Mouse (Mus musculus) CH12.LX (cell line): ENCODE measurements around the gene Iqcn. TPM values are rescaled to one million over a fixed set of nuclear protein-coding genes. Genes with fewer than 3 reads are reported as not detected.

Source experiments
- DNase-seq: peaks from one replicate; pipeline ENCODE4 v3.0.0-alpha.2; 2013; ENCODE audit errors: extremely low read depth
- H3K27ac ChIP-seq: 2 replicates; pipeline ENCODE4 v1.5.1; 2012; ENCODE audit warnings: low read depth, mild to moderate bottlenecking, control low read depth, moderate library complexity; ENCODE audit not compliant: insufficient read depth
- H3K27me3 ChIP-seq: replicated peaks from 2 replicates; pipeline ENCODE3; 2012; ENCODE audit warnings: inconsistent platforms
- H3K36me3 ChIP-seq, 2 experiments: replicated peaks in 1 of 2; 2 replicates each; pipeline versions ENCODE3 to v1.6.1; 2012; ENCODE audit warnings: inconsistent platforms in 1 of 2, low read length in 1 of 2, mild to moderate bottlenecking in 1 of 2, mixed read lengths in 1 of 2, moderate library complexity in 1 of 2; ENCODE audit not compliant: control insufficient read depth in 1 of 2, insufficient read depth in 1 of 2
- H3K4me1 ChIP-seq, 2 experiments: 2 replicates each; pipeline ENCODE4 v1.6.1; 2012; ENCODE audit warnings: inconsistent platforms in 1 of 2, moderate library complexity in 1 of 2; ENCODE audit not compliant: insufficient read depth in 2 of 2, control insufficient read depth in 1 of 2
- H3K4me2 ChIP-seq: 2 replicates; pipeline ENCODE4 v1.6.1; 2012; ENCODE audit warnings: low read depth, mild to moderate bottlenecking, control low read depth; ENCODE audit not compliant: poor library complexity, insufficient read depth, severe bottlenecking
- H3K4me3 ChIP-seq, 3 experiments: fragments of 150-350 bp in 1 of 3; sonication (generic) in 1 of 3; replicated peaks in 1 of 3; 2 replicates each; pipeline versions ENCODE3 to v1.5.1; 2011 to 2012; ENCODE audit warnings: low read depth in 2 of 3, low read length in 2 of 3, mild to moderate bottlenecking in 2 of 3, moderate library complexity in 2 of 3, control low read depth in 1 of 3, improper control_type of control experiment in 1 of 3, inconsistent platforms in 1 of 3, mixed read lengths in 1 of 3; ENCODE audit not compliant: poor library complexity in 1 of 3
- H3K79me2 ChIP-seq: replicated peaks from 2 replicates; pipeline ENCODE4 v1.6.1; 2012; ENCODE audit warnings: mild to moderate bottlenecking, moderate library complexity; ENCODE audit not compliant: control insufficient read depth, poor library complexity, insufficient read depth, severe bottlenecking; ENCODE audit errors: extremely low read depth
- H3K9ac ChIP-seq: 2 replicates; pipeline ENCODE4 v1.6.1; 2012; ENCODE audit warnings: low read depth, mild to moderate bottlenecking, control low read depth, moderate library complexity; ENCODE audit not compliant: insufficient read depth
- H3K9me3 ChIP-seq: replicated peaks from 2 replicates; pipeline ENCODE3; 2012; ENCODE audit warnings: low read length, inconsistent platforms, mixed read lengths
- CHD2 ChIP-seq: IDR thresholded peaks from 2 replicates; pipeline ENCODE4 v1.6.1; 2011; ENCODE audit warnings: low read length, improper control_type of control experiment
- ELF1 ChIP-seq: IDR thresholded peaks from 2 replicates; pipeline ENCODE4 v1.6.1; 2014; ENCODE audit warnings: low read depth, mild to moderate bottlenecking, inconsistent platforms, low read length, improper control_type of control experiment
- EP300 ChIP-seq: IDR thresholded peaks from 2 replicates; pipeline ENCODE4 v1.6.1; 2011; ENCODE audit warnings: low read length, improper control_type of control experiment
- GABPA ChIP-seq: IDR thresholded peaks from 2 replicates; pipeline ENCODE4 v1.6.1; 2012; ENCODE audit warnings: low read depth, low read length, improper control_type of control experiment, inconsistent platforms; ENCODE audit not compliant: insufficient replicate concordance
- HCFC1 ChIP-seq: IDR thresholded peaks from 2 replicates; pipeline ENCODE4 v1.6.1; 2012; ENCODE audit warnings: low read depth, mild to moderate bottlenecking, inconsistent platforms, low read length, improper control_type of control experiment
- JUN ChIP-seq: IDR thresholded peaks from 2 replicates; pipeline ENCODE4 v1.6.1; 2011; ENCODE audit warnings: low read depth, mild to moderate bottlenecking, low read length, improper control_type of control experiment, moderate library complexity; ENCODE audit not compliant: insufficient read depth
- JUND ChIP-seq: conservative IDR thresholded peaks from 2 replicates; pipeline ENCODE4 v1.6.1; 2011; ENCODE audit warnings: low read depth, low read length, improper control_type of control experiment
- KAT2A ChIP-seq: IDR thresholded peaks from 2 replicates; pipeline ENCODE4 v1.6.1; 2012; ENCODE audit warnings: low read length, improper control_type of control experiment, inconsistent platforms; ENCODE audit not compliant: insufficient replicate concordance
- MAFK ChIP-seq: IDR thresholded peaks from 2 replicates; pipeline ENCODE4 v1.6.1; 2011; ENCODE audit warnings: low read length, improper control_type of control experiment; ENCODE audit not compliant: insufficient replicate concordance
- MEF2A ChIP-seq: IDR thresholded peaks from 2 replicates; pipeline ENCODE4 v1.6.1; 2014; ENCODE audit warnings: low read depth, mild to moderate bottlenecking, inconsistent platforms, low read length, improper control_type of control experiment, borderline replicate concordance
- MYC ChIP-seq: IDR thresholded peaks from 2 replicates; pipeline ENCODE4 v1.6.1; 2011; ENCODE audit warnings: low read depth, mild to moderate bottlenecking, improper control_type of control experiment, low read length
- NRF1 ChIP-seq: IDR thresholded peaks from 2 replicates; pipeline ENCODE4 v1.6.1; 2014; ENCODE audit warnings: low read depth, mild to moderate bottlenecking, inconsistent platforms, low read length, improper control_type of control experiment, moderate library complexity
- PAX5 ChIP-seq: IDR thresholded peaks from 2 replicates; pipeline ENCODE4 v1.6.1; 2012; ENCODE audit warnings: low read length, inconsistent platforms, mixed read lengths
- RCOR1 ChIP-seq: conservative IDR thresholded peaks from 2 replicates; pipeline ENCODE4 v1.6.1; 2012; ENCODE audit warnings: low read depth, mild to moderate bottlenecking, inconsistent platforms, low read length, improper control_type of control experiment
- SMC3 ChIP-seq: IDR thresholded peaks from 2 replicates; pipeline ENCODE4 v1.6.1; 2011; ENCODE audit warnings: low read depth, low read length, improper control_type of control experiment
- TBP ChIP-seq: conservative IDR thresholded peaks from 2 replicates; pipeline ENCODE4 v1.6.1; 2011; ENCODE audit warnings: low read depth, low read length, improper control_type of control experiment
- USF1 ChIP-seq: IDR thresholded peaks from 2 replicates; pipeline ENCODE4 v1.6.1; 2014; ENCODE audit warnings: low read depth, mild to moderate bottlenecking, inconsistent platforms, low read length, improper control_type of control experiment
- USF2 ChIP-seq: conservative IDR thresholded peaks from 2 replicates; pipeline ENCODE4 v1.6.1; 2011; ENCODE audit warnings: low read depth, low read length, improper control_type of control experiment
- ZKSCAN1 ChIP-seq: IDR thresholded peaks from 2 replicates; pipeline ENCODE4 v1.6.1; 2012; ENCODE audit warnings: low read depth, inconsistent platforms, low read length, improper control_type of control experiment, borderline replicate concordance
- dilution Hi-C: fragments of 300-500 bp; cut with MboI; formaldehyde crosslinking; loops from 2 replicates; pipeline ENCODE4 v1.14.3; 2020; ENCODE audit warnings: low sequenced_read_pairs; ENCODE audit not compliant: extremely low pct_unique_long_range_greater_than_20kb, extremely low pct_ligation_motif_present
- in situ Hi-C: fragments of 300-500 bp; cut with MboI; formaldehyde crosslinking; loops from 3 replicates; pipeline ENCODE4 v1.14.3; 2019; ENCODE audit warnings: low sequenced_read_pairs, low pct_ligation_motif_present, low pct_unique_long_range_greater_than_20kb, mixed read lengths
- polyA plus RNA-seq: library from polyadenylated mRNA; unstranded; fragments of >175 nt; gene quantifications from 2 replicates; pipeline ENCODE4 v1.2.1, GENCODE M21; 2012; ENCODE audit warnings: low read depth; ENCODE audit not compliant: insufficient read length
- total RNA-seq, 2 experiments: library from RNA; depleted of rRNA; stranded (reverse); fragments of 300-350 nt in 1 of 2; fragments of >200 nt in 1 of 2; gene quantifications; 2 replicates each; pipeline ENCODE4 v1.2.3; 2012 to 2014

The Iqcn gene
- total and polyA plus RNA-seq, 3 experiments = 0.07 TPM; not detected in 2

GRCm38 (mm10) chr8:70667071-70667470, 36.2 kb upstream of the Iqcn start:
- H3K79me2 ChIP-seq = no peaks in the 10 kb centered on the region
- peaks cover 1% of the 10 kb centered on the region for H3K27me3 ChIP-seq
- no peak for DNase-seq
- no peak overlapping the region for H3K9ac ChIP-seq
- no peaks in the 10 kb centered on the region for H3K36me3 ChIP-seq
- no peak overlapping the region for H3K4me3 ChIP-seq
- TF ChIP-seq USF2 (no peak), ZKSCAN1 (no peak), MAFK (no peak), MEF2A (no peak), CHD2 (no peak), MYC (no peak), JUN (no peak), TBP (no peak), EP300 (no peak), GABPA (no peak), JUND (no peak), HCFC1 (no peak), ELF1 (no peak), KAT2A (no peak), RCOR1 (no peak), SMC3 (no peak)
- no peak overlapping the region for H3K4me2 ChIP-seq
- in situ Hi-C loops = loop anchor here (10.0 kb wide), 1 partner anchor 48 kb away; the partner anchor contains the start of gene Gm3336
- no peak overlapping the region for H3K27ac ChIP-seq
- peaks cover 0 to 15% of the 10 kb centered on the region in 2 experiments; a peak in 2 of 4 replicates for H3K4me1 ChIP-seq
- H3K9me3 ChIP-seq = peaks cover 4% of the 10 kb centered on the region
- dilution Hi-C loops = no loop called here

DNA sequence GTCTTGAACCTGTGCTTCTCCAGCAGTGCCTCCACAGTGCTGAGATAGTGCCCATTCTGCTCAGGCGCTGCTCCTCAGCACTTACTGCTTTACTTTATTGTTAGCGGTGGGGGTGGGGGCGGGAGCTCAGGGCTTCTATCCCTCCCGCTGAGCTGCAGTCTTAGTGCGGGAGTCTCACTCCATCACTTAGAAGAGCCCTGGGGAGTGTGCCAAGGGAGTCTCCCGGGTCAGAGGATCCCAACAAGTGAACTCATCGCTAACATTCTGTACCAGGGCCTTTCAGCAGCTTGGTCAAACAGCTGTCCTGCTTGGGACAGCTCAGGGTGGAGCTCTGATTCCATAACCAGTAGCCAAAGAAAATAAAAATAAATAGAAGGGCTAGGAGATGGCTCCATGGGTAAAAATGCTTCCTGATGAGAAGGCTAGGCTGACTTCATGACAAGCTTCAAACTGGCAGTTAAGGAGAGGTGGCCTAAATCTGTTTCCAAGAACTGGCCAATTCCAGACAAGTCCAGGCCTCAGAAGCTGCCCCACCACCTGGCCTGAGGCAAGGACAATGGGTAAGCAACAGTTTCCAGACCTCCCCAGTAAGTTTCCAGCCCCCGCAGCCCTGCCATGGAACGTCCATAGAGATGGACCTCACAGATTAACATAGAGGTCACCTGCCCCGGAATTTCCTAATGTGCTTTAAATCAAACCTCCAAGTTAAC, 31.5 kb upstream of the Iqcn start:
- no peak for TF ChIP-seq NRF1
- TF ChIP-seq PAX5 = no peak
- TF ChIP-seq USF1 = no peak
- TF ChIP-seq JUND = no peak
- DNase-seq = no peak
- dilution Hi-C loops = no loop called here
- no peak overlapping the region for H3K27ac ChIP-seq
- no peak overlapping the region for H3K9ac ChIP-seq
- H3K4me1 ChIP-seq = peaks cover 24 to 40% of the 10 kb centered on the region in 2 experiments
- peaks cover 4% of the 10 kb centered on the region for H3K9me3 ChIP-seq
- no peak overlapping the region for H3K4me2 ChIP-seq
- H3K36me3 ChIP-seq = peaks cover 7 to 11% of the 10 kb centered on the region in 2 experiments
- no peak overlapping the region for H3K4me3 ChIP-seq
- H3K27me3 ChIP-seq = no peaks in the 10 kb centered on the region
- H3K79me2 ChIP-seq = peaks cover 16% of the 10 kb centered on the region
- in situ Hi-C loops = no loop called here
